Mouse (Mus musculus): ENCODE results near the gene Nat14.

The Nat14 gene

GRCm38 (mm10) chr7:4920496-4920895, 1.3 kb upstream of the Nat14 start:
- DNase-seq (ENCODE audit: low read depth, low spot score), result no peak

DNA sequence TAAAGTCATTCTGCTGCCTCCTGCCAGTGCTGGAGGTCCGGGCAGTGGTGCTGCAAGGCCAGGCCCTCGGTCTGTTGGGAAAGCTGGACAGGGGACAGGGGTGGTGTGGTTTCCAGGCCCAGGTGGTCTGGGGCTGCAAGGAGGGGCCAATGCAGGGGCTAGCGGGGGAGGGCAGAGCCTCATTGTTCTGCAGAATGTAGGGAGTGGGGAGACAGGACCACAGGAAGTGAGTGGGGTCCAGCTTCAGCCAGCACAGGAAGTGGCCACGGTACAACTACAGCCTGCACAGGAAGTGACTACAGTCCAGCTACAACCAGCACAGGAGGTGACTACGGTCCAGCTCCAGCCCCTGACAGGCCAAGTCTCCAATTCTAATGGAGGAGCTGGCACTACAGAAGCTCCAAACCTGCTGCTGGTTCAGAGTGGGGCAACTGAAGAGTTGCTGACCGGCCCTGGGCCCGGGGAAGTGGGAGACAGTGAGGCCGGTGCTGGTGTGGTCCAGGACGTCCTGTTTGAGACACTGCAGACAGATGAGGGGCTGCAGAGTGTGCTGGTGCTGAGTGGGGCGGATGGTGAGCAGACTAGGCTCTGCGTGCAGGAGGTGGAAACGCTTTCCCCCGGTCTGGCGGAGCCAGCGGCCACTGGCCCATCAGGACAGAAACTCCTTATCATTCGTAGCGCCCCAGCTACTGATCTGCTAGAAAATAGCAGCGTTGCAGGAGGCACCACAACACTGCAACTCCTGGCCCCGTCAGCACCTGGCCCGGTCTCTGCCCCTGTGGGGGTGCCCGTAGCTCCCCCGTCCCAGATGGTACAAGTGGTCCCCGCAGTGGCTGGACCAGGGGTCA, 628 bp upstream of the Nat14 start:
- no peak for DNase-seq (ENCODE audit: low read depth, low spot score)

GRCm38 (mm10) chr7:4922508-4922907, 680 bp downstream of the Nat14 start:
- DNase-seq (ENCODE audit: low read depth, low spot score), result peak; percentile 65

DNA sequence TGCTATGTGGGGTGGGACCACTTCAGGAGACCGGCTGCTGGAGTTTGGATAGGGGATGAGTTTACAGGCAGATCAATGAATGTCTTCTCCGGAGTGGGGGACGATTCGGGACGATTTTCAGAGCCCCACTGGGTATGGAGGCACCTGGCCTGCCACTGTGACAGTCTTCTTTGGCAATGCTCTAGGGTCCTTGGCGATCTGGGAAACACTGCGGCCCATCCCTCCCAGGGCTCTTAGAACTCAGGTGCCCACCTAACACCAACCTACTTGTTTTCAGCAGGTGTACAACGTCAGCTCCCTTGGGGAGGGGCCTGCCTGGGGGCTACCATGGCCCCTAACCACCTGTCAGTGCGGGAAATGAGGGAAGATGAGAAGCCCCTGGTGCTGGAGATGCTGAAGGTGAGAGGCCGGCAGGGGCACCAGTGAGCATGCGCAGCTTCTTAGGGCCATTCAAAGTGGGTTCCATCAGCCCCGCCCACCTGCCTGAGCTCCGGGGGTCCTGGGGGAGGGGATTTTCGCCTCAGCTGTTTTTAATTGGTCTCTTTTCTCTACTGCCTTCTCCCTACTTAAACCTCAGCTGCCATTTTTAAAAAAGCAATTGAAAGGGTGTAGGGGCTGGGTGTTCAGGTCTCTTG, 1.2 kb downstream of the Nat14 start:
- peak; percentile 28 for DNase-seq (ENCODE audit: low read depth, low spot score)

DNA sequence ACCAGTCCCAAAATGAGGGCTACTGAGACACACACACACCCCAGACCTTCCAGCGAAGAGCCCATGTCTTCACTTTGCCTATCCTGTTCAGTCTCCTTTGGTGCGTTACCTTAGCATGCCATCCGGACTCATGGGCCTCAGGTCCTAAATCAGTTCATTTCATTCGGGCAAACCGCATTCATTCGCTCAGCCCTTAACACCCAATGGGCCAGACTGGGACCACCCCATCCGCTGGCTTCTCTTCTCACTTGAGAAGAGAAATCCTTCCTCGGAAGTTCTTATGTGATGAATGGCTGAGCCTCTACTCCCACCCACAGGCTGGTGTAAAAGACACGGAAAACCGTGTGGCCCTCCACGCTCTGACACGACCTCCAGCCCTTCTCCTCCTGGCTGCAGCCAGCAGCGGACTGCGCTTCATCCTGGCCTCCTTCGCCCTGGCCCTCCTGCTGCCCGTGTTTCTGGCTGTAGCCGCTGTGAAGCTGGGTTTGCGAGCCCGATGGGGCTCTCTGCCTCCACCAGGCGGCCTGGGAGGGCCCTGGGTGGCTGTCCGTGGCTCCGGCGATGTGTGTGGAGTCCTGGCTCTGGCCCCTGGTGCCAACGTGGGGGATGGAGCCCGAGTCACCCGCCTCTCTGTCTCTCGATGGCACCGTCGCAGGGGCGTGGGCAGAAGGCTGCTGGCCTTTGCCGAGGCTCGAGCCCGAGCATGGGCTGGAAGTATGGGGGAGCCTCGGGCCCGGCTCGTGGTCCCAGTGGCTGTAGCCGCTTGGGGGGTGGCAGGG, 1.9 kb downstream of the Nat14 start:
- DNase-seq (ENCODE audit: low read depth, low spot score), result no peak

DNA sequence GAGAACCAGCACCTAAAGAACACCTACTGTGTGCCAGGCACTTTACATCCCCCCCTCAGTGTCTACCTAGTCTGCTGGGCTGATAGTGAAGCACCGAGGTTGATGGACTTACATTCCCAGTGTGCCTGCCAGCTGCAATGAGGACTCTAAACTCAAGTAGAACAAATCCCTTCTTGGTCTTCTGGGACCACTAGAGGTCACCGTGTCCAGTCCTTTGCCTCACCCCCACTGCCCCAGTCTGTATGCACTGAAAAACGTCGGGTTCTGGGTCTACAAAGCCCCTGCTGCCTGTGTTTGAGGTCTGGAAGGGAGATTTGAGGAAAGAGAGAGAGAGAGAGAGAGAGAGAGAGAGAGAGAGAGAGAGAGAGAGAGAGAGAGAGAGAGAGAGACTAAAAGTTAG, 2.7 kb downstream of the Nat14 start:
- no peak for DNase-seq (ENCODE audit: low read depth, low spot score)

- DNase-seq (ENCODE audit: low read depth, low spot score), result no peak
Measured at GRCm38 (mm10) chr7:4924891-4925301, 3.1 kb downstream of the Nat14 start.

GRCm38 (mm10) chr7:4925441-4926381, 3.9 kb downstream of the Nat14 start, which contains the start of gene Ssc5d:
Gene Ssc5d (plus strand): TSS chr7:4925785.
- no peak for DNase-seq (ENCODE audit: low read depth, low spot score)

- DNase-seq (ENCODE audit: low read depth, low spot score), result no peak
Measured at GRCm38 (mm10) chr7:4926849-4927248, 5.0 kb downstream of the Nat14 start.

DNA sequence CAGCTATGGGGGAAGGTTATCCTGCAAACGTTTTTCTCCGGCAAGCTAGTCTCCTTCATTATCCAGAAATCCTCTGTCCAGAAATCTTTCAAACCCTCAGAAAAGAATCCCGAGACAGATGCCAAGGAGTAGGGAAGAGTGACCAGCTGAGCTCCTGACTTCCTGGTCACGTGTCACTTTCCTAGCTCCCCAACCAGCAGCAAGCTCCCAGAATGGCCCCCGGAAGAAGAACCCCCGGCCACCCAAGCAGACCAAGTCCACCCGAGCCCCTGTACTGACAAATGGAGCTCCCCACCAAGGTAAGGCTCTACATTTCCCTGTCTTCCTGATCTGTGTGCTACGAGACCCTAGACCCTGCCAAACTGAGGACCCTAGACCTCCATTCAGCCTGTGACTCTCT, 5.9 kb downstream of the Nat14 start:
- DNase-seq (ENCODE audit: low read depth, low spot score), result no peak

- no peak for DNase-seq (ENCODE audit: low read depth, low spot score)
Measured at GRCm38 (mm10) chr7:4928323-4928722, 6.5 kb downstream of the Nat14 start.

GRCm38 (mm10) chr7:4933103-4933502, 11.3 kb downstream of the Nat14 start:
- no peak for DNase-seq (ENCODE audit: low read depth, low spot score)

- DNase-seq (ENCODE audit: low read depth, low spot score), result no peak
Measured at GRCm38 (mm10) chr7:4934160-4934914, 12.5 kb downstream of the Nat14 start.

- no peak for DNase-seq (ENCODE audit: low read depth, low spot score)
Measured at GRCm38 (mm10) chr7:4936832-4937231, 15.0 kb downstream of the Nat14 start.

DNA sequence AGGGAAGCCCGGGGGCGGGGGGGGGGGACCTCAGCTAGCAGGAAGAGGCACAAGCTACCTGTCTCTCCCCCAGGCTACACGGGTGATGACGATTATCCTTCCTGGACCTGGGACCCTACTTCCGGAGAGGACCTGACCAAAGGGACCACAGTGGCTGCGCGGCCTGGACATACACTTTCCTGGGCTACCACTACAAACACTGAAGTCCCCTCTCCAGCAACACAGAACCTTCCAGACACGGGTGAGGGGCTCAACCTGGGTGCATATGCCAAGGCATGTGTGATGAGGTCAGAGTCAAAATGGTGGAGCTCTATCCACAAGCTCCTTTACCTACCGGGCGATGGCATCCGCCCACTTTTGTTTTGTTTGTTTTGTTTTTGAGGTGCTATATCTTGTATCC, 15.6 kb downstream of the Nat14 start:
- DNase-seq (ENCODE audit: low read depth, low spot score), result no peak

- peak; percentile 74 for DNase-seq (ENCODE audit: low read depth, low spot score)
Measured at GRCm38 (mm10) chr7:4938456-4938855, 16.6 kb downstream of the Nat14 start.

DNA sequence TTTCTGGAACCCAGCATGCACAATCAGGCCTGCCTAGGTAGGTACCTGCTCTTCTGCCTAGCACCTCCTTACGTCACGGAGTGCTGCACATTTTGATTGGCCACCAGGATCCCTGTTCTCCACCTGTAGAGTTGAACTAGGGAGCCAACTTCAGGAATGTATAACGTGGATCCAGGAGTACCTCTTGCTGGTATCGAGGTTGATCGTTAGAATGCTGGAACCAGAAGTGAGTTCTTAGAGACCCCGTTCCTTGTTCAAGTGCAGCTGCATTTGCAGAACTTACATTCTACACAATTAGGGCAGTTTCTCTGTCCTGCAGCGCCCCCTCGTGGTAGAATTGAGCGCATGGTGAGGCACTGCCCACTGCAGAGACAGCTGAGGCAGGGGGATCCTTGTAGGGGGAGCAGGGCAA, 18.2 kb downstream of the Nat14 start:
- DNase-seq (ENCODE audit: low read depth, low spot score), result peak; percentile 83

DNA sequence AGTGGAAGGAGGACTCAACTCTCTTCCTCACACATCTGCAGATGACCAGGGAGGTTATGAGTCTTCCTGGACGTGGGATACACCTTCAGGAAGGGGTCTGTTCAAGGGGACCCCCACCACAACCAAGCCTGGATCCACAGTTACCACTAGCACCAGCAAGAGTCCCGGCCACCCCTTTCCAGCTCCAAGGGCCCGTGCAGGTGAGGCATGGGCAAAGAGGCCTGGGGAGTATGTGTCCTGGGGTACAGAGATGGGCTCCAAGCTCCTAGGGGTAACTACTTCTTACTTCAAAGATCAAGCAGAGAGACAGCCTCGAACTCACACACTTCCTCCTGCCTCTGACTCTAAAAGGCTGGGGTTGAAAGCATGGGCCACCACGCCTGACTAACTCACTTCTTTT, 20.8 kb downstream of the Nat14 start:
- no peak for DNase-seq (ENCODE audit: low read depth, low spot score)

DNA sequence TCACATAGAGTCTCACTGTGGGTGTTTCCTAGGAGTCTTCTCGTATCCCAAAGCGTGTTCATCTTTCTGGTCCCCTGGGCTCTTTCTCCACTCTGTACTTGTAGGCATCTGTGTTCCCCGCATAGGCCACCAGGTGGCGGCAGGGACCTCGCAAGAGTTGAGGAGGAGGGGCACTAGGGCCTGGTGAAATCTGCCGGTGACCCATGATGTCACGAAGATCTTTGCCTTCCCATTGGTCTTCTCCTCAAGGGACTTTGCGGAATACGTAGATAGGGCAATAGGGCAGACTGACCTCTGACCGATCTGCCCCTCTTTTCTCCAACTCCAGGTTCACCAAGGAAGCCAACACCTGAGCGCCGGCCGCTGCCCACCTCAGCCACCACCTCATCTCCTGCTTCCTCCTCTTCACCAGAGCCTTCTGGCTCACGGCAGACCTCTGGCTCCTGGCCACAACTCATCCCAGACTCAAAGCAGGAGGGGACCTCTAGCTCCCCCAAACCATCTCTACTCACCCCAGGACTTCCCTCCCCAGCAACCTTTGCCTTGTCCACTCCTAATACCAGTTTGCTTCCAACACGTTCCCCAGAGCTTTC, 21.5 kb downstream of the Nat14 start:
- peak; percentile 91 for DNase-seq (ENCODE audit: low read depth, low spot score)

GRCm38 (mm10) chr7:4947855-4948254, 26.0 kb downstream of the Nat14 start:
- DNase-seq (ENCODE audit: low read depth, low spot score), result no peak
